Mouse (Mus musculus) limb, embryonic 14.5 days (tissue): Measurements from ENCODE around the gene Cdh1. TPM values are rescaled to one million over a fixed set of nuclear protein-coding genes. Genes with fewer than 3 reads are reported as not detected.

ENCODE experiments used
- ATAC-seq: fragments of 200-750 bp; cut with Nextera tagmentation; 2 replicates; pipeline ENCODE4 v1.8.0; 2017; ENCODE audit warnings: low read depth, moderate number of reproducible peaks, moderate TSS enrichment; ENCODE audit not compliant: low FRiP score
- DNase-seq: peaks from one replicate; pipeline ENCODE4 v3.0.0-alpha.2; 2015; ENCODE audit warnings: low spot score
- H3K27ac ChIP-seq: fragments of 300-500 bp; sonication (generic); replicated peaks from 2 replicates; pipeline ENCODE4 v1.5.1; 2014; ENCODE audit warnings: low read depth, mild to moderate bottlenecking, low read length, moderate library complexity, mixed read lengths
- H3K27me3 ChIP-seq: fragments of 300-500 bp; sonication (generic); 2 replicates; pipeline ENCODE4 v1.6.1; 2014; ENCODE audit warnings: low read length, mixed read lengths; ENCODE audit not compliant: control insufficient read depth, insufficient read depth
- H3K36me3 ChIP-seq: fragments of 300-500 bp; sonication (generic); 2 replicates; pipeline ENCODE4 v1.6.1; 2014; ENCODE audit warnings: mild to moderate bottlenecking, low read length, moderate library complexity, mixed read lengths; ENCODE audit not compliant: control insufficient read depth, insufficient read depth
- H3K4me1 ChIP-seq: fragments of 300-500 bp; sonication (generic); 2 replicates; pipeline ENCODE4 v1.6.1; 2014; ENCODE audit warnings: antibody characterized with exemption, low read length, mixed read lengths; ENCODE audit not compliant: control insufficient read depth, insufficient read depth
- H3K4me2 ChIP-seq: fragments of 300-500 bp; sonication (generic); replicated peaks from 2 replicates; pipeline ENCODE4 v1.6.1; 2014; ENCODE audit warnings: low read depth, mild to moderate bottlenecking, low read length, moderate library complexity; ENCODE audit not compliant: severe bottlenecking
- H3K4me3 ChIP-seq: fragments of 300-500 bp; sonication (generic); replicated peaks from 2 replicates; pipeline ENCODE4 v1.5.1; 2014; ENCODE audit warnings: low read length
- H3K9ac ChIP-seq: fragments of 300-500 bp; sonication (generic); 2 replicates; pipeline ENCODE4 v1.6.1; 2014; ENCODE audit warnings: mild to moderate bottlenecking, low read depth, low read length, moderate library complexity; ENCODE audit not compliant: severe bottlenecking
- H3K9me3 ChIP-seq: fragments of 300-500 bp; sonication (generic); 2 replicates; pipeline ENCODE4 v1.6.1; 2016; ENCODE audit warnings: low read length; ENCODE audit not compliant: control insufficient read depth
- POLR2A ChIP-seq: fragments of 200-500 bp; IDR thresholded peaks from 2 replicates; pipeline ENCODE4 v1.8.0; 2012; ENCODE audit warnings: inconsistent platforms, mild to moderate bottlenecking, moderate library complexity, borderline replicate concordance; ENCODE audit not compliant: insufficient read depth, insufficient read length; ENCODE audit errors: extremely low read depth
- WGBS: fragments of 180-500 bp; shearing (Covaris S2); extraction: QIAGEN DNeasy Blood & Tissue Kit; methylation state at CpG from one replicate; pipeline ENCODE4 v1.1.7; 2014; 5-methylcytosine and 5-hydroxymethylcytosine counted together
- polyA plus RNA-seq, 2 experiments: library from polyadenylated mRNA; depleted of rRNA in 1 of 2; stranded (reverse) in 1 of 2; unstranded in 1 of 2; fragments of >200 nt; fragmentation: Nextera tagmentation in 1 of 2; extraction: Ambion mirVana in 1 of 2; gene quantifications; 2 replicates each; pipeline versions ENCODE4 v1.2.1 to v1.2.3; 2012 to 2014

Gene Cdh1
- polyA plus RNA-seq, 2 experiments = 25.2 to 58.6 TPM

GRCm38 (mm10) chr8:106623451-106623850 lies 20.3 kb downstream of the Cdh1 start:
- DNase-seq (no peak), ATAC-seq (no peak)
- Histone ChIP-seq H3K27ac (no peak overlapping the region), H3K36me3 (no peaks in the 10 kb centered on the region), H3K9me3 (no peaks in the 10 kb centered on the region), H3K4me2 (no peak overlapping the region), H3K27me3 (no peaks in the 10 kb centered on the region), H3K9ac (no peak overlapping the region), H3K4me1 (peaks cover 10% of the 10 kb centered on the region), H3K4me3 (no peak overlapping the region)
- WGBS = 78% methylated on average over 3 of the region's 3 CpGs
- no peak for TF ChIP-seq POLR2A

- TF ChIP-seq POLR2A = no peak
- H3K4me3 ChIP-seq = no peak overlapping the region
- no peaks in the 10 kb centered on the region for H3K36me3 ChIP-seq
- H3K27me3 ChIP-seq = no peaks in the 10 kb centered on the region
- no peak for DNase-seq
- no peak overlapping the region for H3K9ac ChIP-seq
- peaks cover 6% of the 10 kb centered on the region for H3K4me1 ChIP-seq
- no peak overlapping the region for H3K4me2 ChIP-seq
- no peak for ATAC-seq
- H3K27ac ChIP-seq = no peak overlapping the region
- no peaks in the 10 kb centered on the region for H3K9me3 ChIP-seq
Observed at GRCm38 (mm10) chr8:106623954-106624353, 20.8 kb downstream of the Cdh1 start.

GRCm38 (mm10) chr8:106624743-106625142 lies 21.6 kb downstream of the Cdh1 start:
- no peak for ATAC-seq
- Histone ChIP-seq H3K4me2 (no peak overlapping the region), H3K36me3 (no peaks in the 10 kb centered on the region), H3K27me3 (no peaks in the 10 kb centered on the region), H3K27ac (no peak overlapping the region), H3K4me1 (peaks cover 4% of the 10 kb centered on the region), H3K9me3 (no peaks in the 10 kb centered on the region), H3K4me3 (no peak overlapping the region), H3K9ac (no peak overlapping the region)
- WGBS = 59% methylated on average over 3 of the region's 3 CpGs
- no peak for TF ChIP-seq POLR2A
- DNase-seq = no peak

GRCm38 (mm10) chr8:106626096-106626865 lies 23.1 kb downstream of the Cdh1 start:
- 61% methylated on average over 9 of the region's 9 CpGs for WGBS
- ATAC-seq (no peak), DNase-seq (no peak)
- H3K4me3 ChIP-seq = no peak overlapping the region
- no peak for TF ChIP-seq POLR2A
- no peaks in the 10 kb centered on the region for H3K9me3 ChIP-seq
- H3K36me3 ChIP-seq = no peaks in the 10 kb centered on the region
- H3K9ac ChIP-seq = no peak overlapping the region
- H3K4me1 ChIP-seq = no peaks in the 10 kb centered on the region
- H3K4me2 ChIP-seq = no peak overlapping the region
- H3K27ac ChIP-seq = no peak overlapping the region
- H3K27me3 ChIP-seq = no peaks in the 10 kb centered on the region

- ATAC-seq (no peak), DNase-seq (no peak)
- Histone ChIP-seq H3K4me1 (no peaks in the 10 kb centered on the region), H3K27ac (no peak overlapping the region), H3K9me3 (no peaks in the 10 kb centered on the region), H3K27me3 (no peaks in the 10 kb centered on the region), H3K9ac (no peak overlapping the region), H3K4me2 (no peak overlapping the region), H3K4me3 (no peak overlapping the region), H3K36me3 (no peaks in the 10 kb centered on the region)
- 83% methylated on average over 11 of the region's 11 CpGs for WGBS
- no peak for TF ChIP-seq POLR2A
Observed at GRCm38 (mm10) chr8:106628291-106628964, 25.3 kb downstream of the Cdh1 start.
